Mouse (Mus musculus) ES-E14 (cell line): ENCODE measurements around the gene Kif26a.

Experiments
- MAFK ChIP-seq: IDR thresholded peaks from 2 replicates; pipeline ENCODE4 v1.6.1; 2014; ENCODE audit warnings: mild to moderate bottlenecking, low read depth, low read length, inconsistent platforms; ENCODE audit not compliant: insufficient read depth
- ZNF384 ChIP-seq: IDR thresholded peaks from 2 replicates; pipeline ENCODE4 v1.6.1; 2012; ENCODE audit warnings: low read depth, low read length, inconsistent platforms

GRCm38 (mm10) chr12:112117006-112117405, 29.0 kb upstream of the Kif26a start:
- no peak for TF ChIP-seq MAFK
- TF ChIP-seq ZNF384, result no peak
